Mouse (Mus musculus) intestine, embryonic 16.5 days (tissue): ENCODE measurements around the gene Bag6. TPM values are rescaled to one million over a fixed set of nuclear protein-coding genes. Genes with fewer than 3 reads are reported as not detected.

Source experiments
- ATAC-seq: fragments of 200-750 bp; cut with Nextera tagmentation; 2 replicates; pipeline ENCODE4 v1.8.0; 2017; ENCODE audit warnings: moderate TSS enrichment, moderate library complexity
- H3K27ac ChIP-seq: fragments of 300-500 bp; sonication (generic); 2 replicates; pipeline ENCODE4 v1.5.1; 2014; ENCODE audit warnings: mild to moderate bottlenecking, low read length
- H3K27me3 ChIP-seq: fragments of 300-500 bp; sonication (generic); replicated peaks from 2 replicates; pipeline ENCODE4 v1.6.1; 2014; ENCODE audit warnings: low read length, control low read depth, mixed read lengths; ENCODE audit not compliant: control insufficient read depth, insufficient read depth
- H3K36me3 ChIP-seq: fragments of 300-500 bp; sonication (generic); 2 replicates; pipeline ENCODE4 v1.6.1; 2014; ENCODE audit warnings: low read length, control low read depth; ENCODE audit not compliant: control insufficient read depth, insufficient read depth
- H3K4me1 ChIP-seq: fragments of 300-500 bp; sonication (generic); 2 replicates; pipeline ENCODE4 v1.6.1; 2014; ENCODE audit warnings: low read length, control low read depth, mixed read lengths; ENCODE audit not compliant: control insufficient read depth, insufficient read depth
- H3K4me2 ChIP-seq: fragments of 300-500 bp; sonication (generic); 2 replicates; pipeline ENCODE4 v1.6.1; 2014; ENCODE audit warnings: low read depth, low read length, control low read depth
- H3K4me3 ChIP-seq: fragments of 300-500 bp; sonication (generic); 2 replicates; pipeline ENCODE4 v1.5.1; 2014; ENCODE audit warnings: mild to moderate bottlenecking, low read length
- H3K9ac ChIP-seq: fragments of 300-500 bp; sonication (generic); 2 replicates; pipeline ENCODE4 v1.6.1; 2014; ENCODE audit warnings: low read depth, low read length
- H3K9me3 ChIP-seq: fragments of 300-500 bp; sonication (generic); 2 replicates; pipeline ENCODE4 v1.6.1; 2016; ENCODE audit warnings: low read length, control low read depth; ENCODE audit not compliant: control insufficient read depth
- WGBS: fragments of 180-500 bp; shearing (Covaris S2); extraction: QIAGEN DNeasy Blood & Tissue Kit; methylation state at CpG from one replicate; pipeline ENCODE4 v1.1.7; 2014; 5-methylcytosine and 5-hydroxymethylcytosine counted together
- polyA plus RNA-seq: library from polyadenylated mRNA; unstranded; fragments of >200 nt; fragmentation: Nextera tagmentation; extraction: Ambion mirVana; gene quantifications from 2 replicates; pipeline ENCODE4 v1.2.1, GENCODE M21; 2015

The Bag6 gene
- polyA plus RNA-seq, 1 experiment from 2014 or later: 37.5 TPM

GRCm38 (mm10) chr17:35133517-35133916, 1.5 kb upstream of the Bag6 start:
- no peak overlapping the region for H3K27ac ChIP-seq
- no peaks in the 10 kb centered on the region for H3K27me3 ChIP-seq
- no peak overlapping the region for H3K4me2 ChIP-seq
- H3K9me3 ChIP-seq: no peaks in the 10 kb centered on the region
- H3K4me1 ChIP-seq: peaks cover 12% of the 10 kb centered on the region; the same call in 1 of the 2 replicates
- H3K36me3 ChIP-seq: peaks cover 3% of the 10 kb centered on the region; the same call in 1 of the 2 replicates
- 90% methylated on average over 7 of the region's 7 CpGs for WGBS
- no peak overlapping the region for H3K4me3 ChIP-seq
- no peak for ATAC-seq
- no peak overlapping the region for H3K9ac ChIP-seq

GRCm38 (mm10) chr17:35135591-35136320, 778 bp downstream of the Bag6 start:
- WGBS: under 1% methylated on average over 42 of the region's 43 CpGs
- Histone ChIP-seq H3K27me3 (no peaks in the 10 kb centered on the region), H3K9ac (peak overlapping the region; percentile 69), H3K4me1 (peaks cover 14% of the 10 kb centered on the region; the same call in 1 of the 2 replicates), H3K4me2 (peak overlapping the region; percentile 64), H3K9me3 (no peaks in the 10 kb centered on the region), H3K27ac (peak overlapping the region; percentile 84), H3K4me3 (peak overlapping the region; percentile 71), H3K36me3 (peaks cover 14% of the 10 kb centered on the region)
- peak; percentile 70 for ATAC-seq

GRCm38 (mm10) chr17:35139269-35139668, 4.3 kb downstream of the Bag6 start:
- Histone ChIP-seq H3K9ac (no peak overlapping the region), H3K9me3 (peaks cover 3% of the 10 kb centered on the region; the same call in 1 of the 2 replicates), H3K4me1 (0 out of 2 replicates have a peak, but pooled peaks cover 14% of the 10 kb centered on the region), H3K36me3 (peaks cover 42% of the 10 kb centered on the region), H3K4me2 (no peak overlapping the region), H3K27me3 (no peaks in the 10 kb centered on the region), H3K27ac (no peak overlapping the region), H3K4me3 (no peak overlapping the region)
- no peak for ATAC-seq
- WGBS: 91% methylated on average over 3 of the region's 3 CpGs

- H3K9me3 ChIP-seq: peaks cover 3% of the 10 kb centered on the region; the same call in 1 of the 2 replicates
- WGBS: 85% methylated on average over 16 of the region's 16 CpGs
- H3K4me1 ChIP-seq: 0 out of 2 replicates have a peak, but pooled peaks cover 14% of the 10 kb centered on the region
- no peaks in the 10 kb centered on the region for H3K27me3 ChIP-seq
- H3K27ac ChIP-seq: no peak overlapping the region
- no peak for ATAC-seq
- peaks cover 55% of the 10 kb centered on the region for H3K36me3 ChIP-seq
- H3K9ac ChIP-seq: no peak overlapping the region
- no peak overlapping the region for H3K4me2 ChIP-seq
- H3K4me3 ChIP-seq: no peak overlapping the region
Observed at GRCm38 (mm10) chr17:35140490-35140996, 5.6 kb downstream of the Bag6 start.

GRCm38 (mm10) chr17:35141971-35142370, 7.0 kb downstream of the Bag6 start:
- no peak for ATAC-seq

GRCm38 (mm10) chr17:35146139-35146538, 11.2 kb downstream of the Bag6 start:
- WGBS: 87% methylated on average over 5 of the region's 5 CpGs
- Histone ChIP-seq H3K36me3 (peaks cover 80% of the 10 kb centered on the region), H3K27ac (no peak overlapping the region)

More at GRCm38 (mm10) chr17:35141971-35142370, 7.0 kb downstream of the Bag6 start:
- Histone ChIP-seq H3K4me1 (0 out of 2 replicates have a peak, but pooled peaks cover 9% of the 10 kb centered on the region), H3K27me3 (no peaks in the 10 kb centered on the region), H3K9ac (no peak overlapping the region), H3K27ac (no peak overlapping the region), H3K4me3 (no peak overlapping the region), H3K36me3 (peaks cover 69% of the 10 kb centered on the region), H3K9me3 (peaks cover 3% of the 10 kb centered on the region; the same call in 1 of the 2 replicates), H3K4me2 (no peak overlapping the region)
- WGBS: 88% methylated on average over 6 of the region's 6 CpGs

GRCm38 (mm10) chr17:35147348-35147747, 12.4 kb downstream of the Bag6 start:
- WGBS: 61% methylated on average over 3 of the region's 3 CpGs

More at GRCm38 (mm10) chr17:35146139-35146538, 11.2 kb downstream of the Bag6 start:
- no peak overlapping the region for H3K4me2 ChIP-seq
- no peak for ATAC-seq
- H3K9me3 ChIP-seq: peaks cover 3% of the 10 kb centered on the region; the same call in 1 of the 2 replicates
- H3K4me3 ChIP-seq: no peak overlapping the region
- H3K4me1 ChIP-seq: no peaks in the 10 kb centered on the region
- no peaks in the 10 kb centered on the region for H3K27me3 ChIP-seq
- H3K9ac ChIP-seq: no peak overlapping the region

GRCm38 (mm10) chr17:35147922-35148639, 13.1 kb downstream of the Bag6 start:
- no peak overlapping the region for H3K4me2 ChIP-seq
- WGBS: 69% methylated on average over 5 of the region's 5 CpGs
- H3K27ac ChIP-seq: peak overlapping the region; percentile 23; the same call in 1 of the 2 replicates
- H3K9me3 ChIP-seq: peaks cover 3% of the 10 kb centered on the region; the same call in 1 of the 2 replicates
- no peaks in the 10 kb centered on the region for H3K4me1 ChIP-seq
- H3K36me3 ChIP-seq: peaks cover 77% of the 10 kb centered on the region
- ATAC-seq: no peak
- H3K4me3 ChIP-seq: no peak overlapping the region
- no peaks in the 10 kb centered on the region for H3K27me3 ChIP-seq
- H3K9ac ChIP-seq: no peak overlapping the region

More at GRCm38 (mm10) chr17:35147348-35147747, 12.4 kb downstream of the Bag6 start:
- Histone ChIP-seq H3K4me3 (no peak overlapping the region), H3K4me2 (no peak overlapping the region), H3K36me3 (peaks cover 77% of the 10 kb centered on the region), H3K9me3 (peaks cover 3% of the 10 kb centered on the region; the same call in 1 of the 2 replicates), H3K9ac (no peak overlapping the region), H3K27ac (no peak overlapping the region), H3K4me1 (no peaks in the 10 kb centered on the region), H3K27me3 (no peaks in the 10 kb centered on the region)
- no peak for ATAC-seq

GRCm38 (mm10) chr17:35152121-35152520, 17.1 kb downstream of the Bag6 start:
- no peak for ATAC-seq
- no peaks in the 10 kb centered on the region for H3K9me3 ChIP-seq
- WGBS: 90% methylated on average over 4 of the region's 4 CpGs
- H3K9ac ChIP-seq: no peak overlapping the region
- H3K4me2 ChIP-seq: no peak overlapping the region
- H3K36me3 ChIP-seq: peaks cover 72% of the 10 kb centered on the region
- no peaks in the 10 kb centered on the region for H3K27me3 ChIP-seq
- H3K27ac ChIP-seq: no peak overlapping the region
- H3K4me1 ChIP-seq: no peaks in the 10 kb centered on the region
- H3K4me3 ChIP-seq: no peak overlapping the region
